8 mouse cellular contexts compared by ENCODE assay signal in genomic region chr8:111991278-111991677, GRCm38 (mm10). TPM values are rescaled to one million over a fixed set of nuclear protein-coding genes. Genes with fewer than 3 reads are reported as not detected.
DNase-seq lines count a peak whose midpoint lies in the region; ATAC-seq and TF ChIP-seq lines count a peak whose summit lies in the region.

No protein-coding gene starts in this region.

- peaks cover 11% of the 10 kb centered on the region for H3K4me1 ChIP-seq in heart, embryonic 13.5 days
- H3K4me1 ChIP-seq in ES-E14 (ENCODE audit: control insufficient read depth in 2 of 2, insufficient read depth in 2 of 2, low read length in 2 of 2, poor library complexity in 1 of 2): no peaks in the 10 kb centered on the region; a peak in 2 of 4 replicates
- peaks cover 10% of the 10 kb centered on the region; the same call in 1 of the 2 replicates for H3K4me1 ChIP-seq in hindbrain, embryonic 10.5 days (replicated peaks)

- H3K9ac ChIP-seq in heart, embryonic 13.5 days: peak overlapping the region; percentile 92
- H3K9ac ChIP-seq in ES-E14 (ENCODE audit: insufficient read depth, low read depth, low read length, poor library complexity, severe bottlenecking): peak overlapping the region; percentile 87; the same call in 1 of the 2 replicates

- H3K79me2 ChIP-seq in macrophage (ENCODE audit: inconsistent target): no peaks in the 10 kb centered on the region

- no peaks in the 10 kb centered on the region for H3K27me3 ChIP-seq in heart, embryonic 13.5 days (replicated peaks)
- no peaks in the 10 kb centered on the region for H3K27me3 ChIP-seq in hindbrain, embryonic 10.5 days (ENCODE audit: insufficient read depth, poor library complexity, severe bottlenecking)

- no peak for ATAC-seq in heart, embryonic 13.5 days (ENCODE audit: extremely low read depth, insufficient number of reproducible peaks, low FRiP score, low TSS enrichment)

- no peaks in the 10 kb centered on the region for H3K9me3 ChIP-seq in heart, embryonic 13.5 days
- no peaks in the 10 kb centered on the region for H3K9me3 ChIP-seq in ES-E14 (ENCODE audit: control insufficient read depth, insufficient read depth, low read depth, low read length)
- no peaks in the 10 kb centered on the region for H3K9me3 ChIP-seq in hindbrain, embryonic 10.5 days

- no peak for DNase-seq in heart, postnatal 10 days
- no peak for DNase-seq in ES-E14 (ENCODE audit: low read depth, low spot score)
- DNase-seq in hindbrain, embryonic 10.5 days (ENCODE audit: low spot score): no peak
- no peak for DNase-seq in frontal cortex, postnatal 10 days (ENCODE audit: low spot score in 2 of 2)
- no peak for DNase-seq in cerebellum, adult 18-20 months
- DNase-seq in lung, postnatal 36 days: no peak

- H3K27ac ChIP-seq in heart, embryonic 13.5 days (replicated peaks): no peak overlapping the region
- H3K27ac ChIP-seq in ES-E14 (ENCODE audit: insufficient read depth, low read depth, low read length, poor library complexity, severe bottlenecking) (no peak overlapping the region), macrophage (no peak overlapping the region)
- H3K27ac ChIP-seq in hindbrain, embryonic 10.5 days: peak overlapping the region; percentile 91

- intact Hi-C loops in heart, postnatal 10 days (cut with DNase I): loop anchor here (5.0 kb wide), 2 partner anchors 49 to 314 kb away; partner anchors contain the start of gene Gabarapl2

- 60% methylated on average over 8 of the region's 8 CpGs for WGBS in heart, embryonic 13.5 days
- 72% methylated on average over 8 of the region's 8 CpGs for WGBS in hindbrain, embryonic 10.5 days
- 77% methylated on average over 8 of the region's 8 CpGs for WGBS in macrophage (ENCODE audit: missing documents)

- peak overlapping the region; percentile 84 for H3K4me2 ChIP-seq in heart, embryonic 13.5 days

- peak overlapping the region; percentile 84 for H3K4me3 ChIP-seq in heart, embryonic 13.5 days
- peak overlapping the region; percentile 79 to 96 for H3K4me3 ChIP-seq in ES-E14 (ENCODE audit: insufficient read depth in 1 of 2, low read depth in 1 of 2, low read length in 2 of 2, poor library complexity in 1 of 2, severe bottlenecking in 1 of 2)
- peak overlapping the region; percentile 81 for H3K4me3 ChIP-seq in hindbrain, embryonic 10.5 days
- peak overlapping the region; percentile 94 for H3K4me3 ChIP-seq in macrophage (ENCODE audit: inconsistent target)

- peaks cover 64% of the 10 kb centered on the region for H3K36me3 ChIP-seq in heart, embryonic 13.5 days
- H3K36me3 ChIP-seq in ES-E14 (ENCODE audit: control insufficient read depth, insufficient read depth, low read length, poor library complexity, severe bottlenecking) (peaks cover 48% of the 10 kb centered on the region), macrophage (ENCODE audit: inconsistent target) (peaks cover 35% of the 10 kb centered on the region; the same call in 1 of the 2 replicates)
- peaks cover 71% of the 10 kb centered on the region for H3K36me3 ChIP-seq in hindbrain, embryonic 10.5 days

- in situ Hi-C loops in ES-E14 (cut with MboI; ENCODE audit: low sequenced_read_pairs in 2 of 2, unreplicated experiment in 2 of 2): no loop called here

TF ChIP-seq in ES-E14, 5 proteins besides CTCF, POLR2A, EP300 and RAD21:
- TF ChIP-seq CHD2 (IDR thresholded peaks at IDR 0.05; ENCODE audit: low read depth, low read length) (no peak), MAFK (IDR thresholded peaks at IDR 0.05; ENCODE audit: insufficient read depth, low read depth, low read length) (no peak), ZC3H11A (IDR thresholded peaks at IDR 0.05; ENCODE audit: borderline replicate concordance, low read depth, low read length) (no peak), ZNF384 (IDR thresholded peaks at IDR 0.05; ENCODE audit: low read depth, low read length) (no peak), HCFC1 (IDR thresholded peaks at IDR 0.05; ENCODE audit: borderline replicate concordance, insufficient read depth, low read length) (no peak)
TF ChIP-seq in ES-E14: peak in this region for 0.

RNA-seq across cellular contexts. Expression of gene Adat1, which starts 0.8 kb away (rescaled TPM):
- 6.2 and 6.9 TPM in 2 replicates for polyA plus RNA-seq in heart, embryonic 13.5 days (2015; fragmentation: Nextera tagmentation; extraction: Ambion mirVana)
- 1 to 10 TPM; 1.7 to 2.1 TPM for total RNA-seq in heart, postnatal 10 days (2021)
- 11.0 and 14.6 TPM in 2 replicates for total RNA-seq in ES-E14 (2012; rRNA removed)
- 12.1 and 15.5 TPM in 2 replicates for polyA plus RNA-seq in hindbrain, embryonic 10.5 days (2016; fragmentation: Nextera tagmentation; extraction: Ambion mirVana)
- 10 to 100 TPM in 11 of 26 experiments, 1 to 10 TPM in 13, under 1 TPM in 2; 0.73 to 18.5 (median 7.3) TPM for total RNA-seq in macrophage (2018; cell fraction: chromatin; rRNA removed)
- 1 to 10 TPM in 7 of 26 experiments, under 1 TPM in 19; 0.24 to 1.5 (median 0.75) TPM for total RNA-seq in macrophage (2018; cell fraction: cytosol; rRNA removed)
- 10 to 100 TPM in 1 of 26 experiments, 1 to 10 TPM in 22, under 1 TPM in 3; 0.40 to 12.3 (median 3.9) TPM for total RNA-seq in macrophage (2018; cell fraction: nucleus; rRNA removed)
- 0.93 to 1.9 TPM (median 0.98 TPM) in 3 replicates for polyA plus RNA-seq in macrophage (2018)

RNA-seq across cellular contexts. Expression of gene Kars, which starts 19.8 kb away (rescaled TPM):
- 132 and 138 TPM in 2 replicates for polyA plus RNA-seq in heart, embryonic 13.5 days (2015; fragmentation: Nextera tagmentation; extraction: Ambion mirVana)
- 10 to 100 TPM; 91.1 to 95.3 TPM for total RNA-seq in heart, postnatal 10 days (2021)
- total RNA-seq in ES-E14 (2012; rRNA removed): 218 and 267 TPM in 2 replicates
- 216 and 246 TPM in 2 replicates for polyA plus RNA-seq in hindbrain, embryonic 10.5 days (2016; fragmentation: Nextera tagmentation; extraction: Ambion mirVana)
- total RNA-seq in macrophage (2018; cell fraction: chromatin; rRNA removed): 10 to 100 TPM in 20 of 26 experiments, 1 to 10 TPM in 6; 1.7 to 41.8 (median 14.7) TPM
- 10 to 100 TPM; 39.4 to 88.3 (median 66.2) TPM for total RNA-seq in macrophage (2018; cell fraction: cytosol; rRNA removed)
- total RNA-seq in macrophage (2018; cell fraction: nucleus; rRNA removed): 10 to 100 TPM in 24 of 26 experiments, 1 to 10 TPM in 2; 6.2 to 53.4 (median 27.6) TPM
- 45.9 to 89.3 TPM (median 65.7 TPM) in 3 replicates for polyA plus RNA-seq in macrophage (2018)

RNA-seq across cellular contexts. Expression of gene Terf2ip, which starts 19.9 kb away (rescaled TPM):
- 17.2 and 17.4 TPM in 2 replicates for polyA plus RNA-seq in heart, embryonic 13.5 days (2015; fragmentation: Nextera tagmentation; extraction: Ambion mirVana)
- total RNA-seq in heart, postnatal 10 days (2021): 10 to 100 TPM; 12.8 to 13.6 TPM
- 5.3 and 9.7 TPM in 2 replicates for total RNA-seq in ES-E14 (2012; rRNA removed)
- polyA plus RNA-seq in hindbrain, embryonic 10.5 days (2016; fragmentation: Nextera tagmentation; extraction: Ambion mirVana): 29.6 and 34.8 TPM in 2 replicates
- total RNA-seq in macrophage (2018; cell fraction: chromatin; rRNA removed): 10 to 100 TPM in 11 of 26 experiments, 1 to 10 TPM in 15; 1.7 to 17.9 (median 9.1) TPM
- total RNA-seq in macrophage (2018; cell fraction: cytosol; rRNA removed): 10 to 100 TPM in 7 of 26 experiments, 1 to 10 TPM in 19; 4.0 to 12.7 (median 7.6) TPM
- total RNA-seq in macrophage (2018; cell fraction: nucleus; rRNA removed): 10 to 100 TPM in 10 of 26 experiments, 1 to 10 TPM in 16; 4.0 to 19.8 (median 8.3) TPM
- polyA plus RNA-seq in macrophage (2018): 9.5 to 15.2 TPM (median 11.1 TPM) in 3 replicates

RNA-seq across cellular contexts. Expression of gene Gm6793, which starts 23.6 kb away (rescaled TPM):
- 0.13 and 0.37 TPM in 2 replicates for polyA plus RNA-seq in heart, embryonic 13.5 days (2015; fragmentation: Nextera tagmentation; extraction: Ambion mirVana)
- total RNA-seq in heart, postnatal 10 days (2021): under 1 TPM in 1 of 2 experiments, not detected in 1; 0.17 TPM
- total RNA-seq in ES-E14 (2012; rRNA removed): not detected in 2 replicates
- polyA plus RNA-seq in hindbrain, embryonic 10.5 days (2016; fragmentation: Nextera tagmentation; extraction: Ambion mirVana): 0.46 and 0.85 TPM in 2 replicates
- total RNA-seq in macrophage (2018; cell fraction: chromatin; rRNA removed): under 1 TPM in 4 of 26 experiments, not detected in 22; 0.59 to 0.66 (median 0.61) TPM
- under 1 TPM in 5 of 26 experiments, not detected in 21; 0.11 to 0.24 (median 0.12) TPM for total RNA-seq in macrophage (2018; cell fraction: cytosol; rRNA removed)
- under 1 TPM in 2 of 26 experiments, not detected in 24; 0.36 to 0.52 TPM for total RNA-seq in macrophage (2018; cell fraction: nucleus; rRNA removed)
- polyA plus RNA-seq in macrophage (2018): 0.19 to 0.27 TPM in 2 of 3 replicates, not detected in the other

RNA-seq across cellular contexts. Expression of gene Gabarapl2, which starts 50.8 kb away (rescaled TPM):
- polyA plus RNA-seq in heart, embryonic 13.5 days (2015; fragmentation: Nextera tagmentation; extraction: Ambion mirVana): 186 and 205 TPM in 2 replicates
- 100 to 1,000 TPM; 121 to 124 TPM for total RNA-seq in heart, postnatal 10 days (2021)
- total RNA-seq in ES-E14 (2012; rRNA removed): 112 and 255 TPM in 2 replicates
- polyA plus RNA-seq in hindbrain, embryonic 10.5 days (2016; fragmentation: Nextera tagmentation; extraction: Ambion mirVana): 235 and 314 TPM in 2 replicates
- total RNA-seq in macrophage (2018; cell fraction: chromatin; rRNA removed): 10 to 100 TPM in 25 of 26 experiments, 1 to 10 TPM in 1; 8.9 to 29.0 (median 18.1) TPM
- total RNA-seq in macrophage (2018; cell fraction: cytosol; rRNA removed): 10 to 100 TPM; 46.4 to 82.9 (median 59.8) TPM
- 10 to 100 TPM; 16.5 to 35.1 (median 24.2) TPM for total RNA-seq in macrophage (2018; cell fraction: nucleus; rRNA removed)
- 61.3 to 79.8 TPM (median 77.3 TPM) in 3 replicates for polyA plus RNA-seq in macrophage (2018)
